Mouse (Mus musculus) left cerebral cortex, postnatal 10 days (tissue): ENCODE data around the gene Ankrd33b. TPM values are rescaled to one million over a fixed set of nuclear protein-coding genes. Genes with fewer than 3 reads are reported as not detected.

Experiments
- DNase-seq, 2 experiments: peaks; one replicate each; pipeline ENCODE4 v3.0.0; 2021 to 2022; ENCODE audit warnings: low spot score in 2 of 2, mixed read lengths in 1 of 2; ENCODE audit errors: extremely low spot score in 1 of 2
- intact Hi-C: fragments of 180-260 bp; cut with DNase I; formaldehyde crosslinking; loops from one replicate; pipeline ENCODE4 v1.15.1; 2025
- total RNA-seq, 2 experiments: library from RNA; stranded (reverse); gene quantifications; 2 replicates each; pipeline ENCODE4 v1.2.3; 2021

Gene Ankrd33b
- total RNA-seq, 2 experiments from 2014 or later = 6.4 to 8.7 TPM

DNA sequence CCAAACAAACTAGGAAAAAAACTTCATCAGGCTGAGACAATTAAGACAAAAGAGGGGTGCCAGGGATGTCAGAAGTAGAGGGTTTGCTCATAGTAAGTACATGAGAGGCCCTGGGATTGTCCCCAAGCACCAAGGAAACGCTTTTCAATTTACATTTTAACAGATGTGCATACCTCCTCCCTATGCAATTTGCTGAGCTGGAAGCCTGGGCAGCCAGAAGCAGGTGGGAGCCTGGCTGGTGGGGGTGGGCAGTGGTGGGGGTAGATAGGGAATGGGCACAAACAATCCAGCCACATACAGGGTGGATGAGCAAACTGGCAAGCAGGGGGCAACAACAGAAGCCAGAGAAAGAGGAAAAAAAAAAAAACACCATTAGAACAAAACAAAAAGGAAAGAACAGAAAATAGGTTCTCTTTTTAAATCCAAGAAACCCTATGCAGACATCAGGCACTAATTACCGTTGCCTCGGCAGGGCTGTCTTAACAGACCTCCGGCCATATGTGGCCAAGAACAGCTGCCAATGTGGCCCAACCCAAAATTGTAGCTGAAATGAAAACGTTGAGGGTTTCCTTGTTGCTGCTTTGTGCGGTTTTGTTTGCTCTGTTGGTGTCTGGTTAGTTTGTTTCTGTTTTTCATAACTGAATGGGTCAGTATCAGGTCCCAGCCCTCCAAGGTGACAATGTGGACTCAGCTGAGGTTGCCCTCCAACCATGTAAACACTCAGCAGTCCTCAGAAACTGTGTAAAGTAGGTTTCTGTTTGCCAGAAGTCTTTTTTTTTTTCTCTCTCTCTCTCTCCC lies 49.2 kb downstream of the Ankrd33b start:
- no peak for DNase-seq
- intact Hi-C loops = no loop called here

DNA sequence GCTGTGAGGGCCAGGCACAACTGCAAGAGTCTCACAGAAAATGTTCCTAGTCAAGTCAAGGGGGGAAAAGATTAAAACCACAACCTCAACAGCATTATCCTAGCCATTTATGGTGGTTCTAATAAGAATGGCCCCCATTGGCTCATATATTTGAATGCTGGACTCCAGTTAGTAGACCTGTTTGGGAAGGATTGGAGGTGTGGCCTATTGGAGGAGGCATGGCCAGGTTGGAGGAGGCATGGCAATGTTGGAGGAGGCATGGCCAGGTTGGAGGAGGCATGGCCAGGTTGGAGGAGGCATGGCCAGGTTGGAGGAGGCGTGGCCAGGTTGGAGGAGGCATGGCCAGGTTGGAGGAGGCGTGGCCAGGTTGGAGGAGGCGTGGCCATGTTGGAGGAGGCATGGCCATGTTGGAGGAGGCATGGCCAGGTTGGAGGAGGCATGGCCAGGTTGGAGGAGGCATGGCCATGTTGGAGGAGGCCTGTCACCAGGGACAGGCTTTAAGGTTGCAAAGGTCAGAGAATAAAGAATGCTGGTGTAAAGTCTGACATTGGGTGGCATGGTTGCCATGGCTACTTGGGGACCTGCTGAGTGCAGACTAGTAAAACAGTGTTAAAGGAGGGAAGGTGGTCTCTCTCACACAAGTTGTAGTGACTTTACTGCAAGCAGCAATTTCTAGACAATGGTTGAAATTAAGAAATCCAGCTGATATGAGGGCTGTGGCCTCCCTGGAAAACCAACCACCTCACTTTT lies 50.3 kb downstream of the Ankrd33b start:
- intact Hi-C loops = no loop called here

DNA sequence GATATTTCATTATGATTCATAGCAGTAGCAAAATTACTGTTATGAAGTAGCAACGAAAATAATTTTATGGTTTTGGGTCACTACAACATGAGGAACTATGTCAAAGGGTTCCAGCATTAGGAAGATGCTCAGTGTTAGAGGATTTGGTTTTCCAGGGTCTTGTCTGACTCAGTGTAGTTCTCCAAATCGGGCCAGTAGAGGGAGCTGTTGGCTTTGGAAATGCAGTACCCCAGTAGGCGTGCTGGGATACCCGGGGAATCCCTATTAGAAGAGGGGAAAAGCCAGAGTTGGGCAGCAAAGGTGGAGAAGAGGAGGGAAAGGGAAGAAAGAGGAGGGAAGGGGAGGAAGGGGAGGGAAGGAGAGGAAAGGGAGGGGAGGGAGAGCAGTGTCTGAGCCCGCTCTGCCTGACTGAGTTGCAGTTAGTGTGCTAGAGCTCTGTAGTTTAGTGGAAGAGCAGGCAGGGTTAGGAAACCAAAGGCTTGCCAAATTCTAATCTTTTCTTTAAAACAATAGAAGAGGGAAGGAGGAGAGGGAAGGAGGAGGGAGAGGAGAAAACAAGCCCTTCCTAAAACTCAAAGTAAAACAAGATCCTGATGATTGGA lies 51.8 kb downstream of the Ankrd33b start:
- DNase-seq = peak; percentile 83 to 84
- intact Hi-C loops = loop anchor here (1.0 to 2.0 kb wide), 2 partner anchors 132 to 271 kb away; no protein-coding TSS in a partner anchor

More for the DNA sequence above, 50.3 kb downstream of the Ankrd33b start:
- no peak for DNase-seq

DNA sequence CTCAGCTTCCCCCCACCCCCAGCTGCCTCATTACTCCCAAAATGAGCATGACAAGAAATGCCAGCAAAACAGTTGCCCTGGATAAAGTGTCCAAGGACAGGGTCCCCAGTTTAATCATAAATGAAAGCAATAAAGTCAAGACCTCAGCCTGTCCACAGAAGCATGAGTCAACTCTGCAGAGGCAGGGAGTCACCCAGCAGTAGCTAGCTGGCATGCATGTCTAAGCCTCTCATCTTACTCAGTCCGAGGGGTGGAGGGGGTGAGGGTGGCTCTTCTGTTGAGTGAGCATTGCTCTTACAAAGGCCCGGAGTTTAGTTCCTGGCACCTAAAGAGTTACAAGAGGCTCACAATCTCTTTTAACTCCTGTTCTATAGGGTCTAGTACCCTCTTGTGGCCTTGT lies 55.5 kb downstream of the Ankrd33b start:
- DNase-seq = no peak
- intact Hi-C loops = no loop called here

DNA sequence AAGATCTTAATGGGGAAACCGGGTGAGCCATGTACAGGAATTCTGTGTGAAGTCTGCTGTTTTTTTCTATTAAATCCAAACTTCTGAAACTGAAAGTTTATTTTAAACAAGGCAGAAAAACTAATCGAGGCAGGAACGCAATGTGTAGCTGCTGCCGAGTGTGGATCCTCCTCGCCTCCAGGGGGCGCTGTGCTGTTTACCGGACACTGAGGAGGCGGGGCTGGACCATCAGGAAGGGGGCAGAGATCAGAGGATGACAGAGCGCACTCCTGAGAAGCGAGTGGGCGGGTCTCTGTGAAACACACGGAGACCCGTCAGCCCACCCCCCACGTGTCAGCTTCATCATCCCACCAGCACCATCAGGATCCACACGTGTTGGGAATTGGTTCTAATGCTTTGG lies 58.0 kb downstream of the Ankrd33b start:
- intact Hi-C loops = no loop called here
- DNase-seq = peak in 1 of 2 experiments; percentile 53

DNA sequence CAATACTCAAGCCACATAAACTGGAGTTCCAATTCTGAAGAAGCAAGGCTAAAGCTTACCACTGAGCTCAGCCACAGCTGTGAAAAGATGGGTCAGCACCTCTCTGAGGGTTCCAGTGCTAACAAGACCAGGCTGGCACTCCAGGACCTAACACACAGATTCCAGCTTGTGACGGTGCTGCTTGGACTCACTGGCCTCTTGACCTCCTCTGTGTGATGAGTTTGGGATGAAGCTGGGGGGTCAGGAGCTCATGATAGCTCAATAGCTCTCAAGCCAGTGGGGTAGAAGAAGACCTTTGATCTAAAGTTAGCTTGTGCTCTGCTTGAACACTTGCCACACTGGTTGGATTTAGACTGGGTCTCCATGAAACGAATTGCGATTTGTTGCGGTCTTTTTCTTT lies 60.8 kb downstream of the Ankrd33b start:
- intact Hi-C loops = no loop called here
- DNase-seq = no peak

DNA sequence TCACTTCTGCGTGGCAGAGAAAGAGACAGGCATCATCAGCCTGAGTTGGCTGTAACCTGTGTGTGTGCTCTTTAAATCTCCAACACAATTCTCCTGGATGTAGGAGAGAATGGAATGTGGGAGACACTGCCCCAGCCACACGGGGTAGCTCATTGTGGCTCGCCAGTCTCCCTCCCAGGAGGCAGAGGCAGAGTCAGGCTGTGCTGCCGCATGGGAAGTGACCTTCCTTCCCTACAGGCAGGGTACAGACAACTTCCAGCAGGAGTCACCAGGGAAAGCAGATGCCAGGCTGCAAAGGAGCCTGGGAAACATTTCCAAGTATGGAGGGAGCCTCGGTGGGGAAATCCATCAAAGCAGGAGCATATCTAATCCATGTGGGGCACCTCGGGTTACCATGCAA lies 62.3 kb downstream of the Ankrd33b start:
- DNase-seq = no peak
- intact Hi-C loops = no loop called here

DNA sequence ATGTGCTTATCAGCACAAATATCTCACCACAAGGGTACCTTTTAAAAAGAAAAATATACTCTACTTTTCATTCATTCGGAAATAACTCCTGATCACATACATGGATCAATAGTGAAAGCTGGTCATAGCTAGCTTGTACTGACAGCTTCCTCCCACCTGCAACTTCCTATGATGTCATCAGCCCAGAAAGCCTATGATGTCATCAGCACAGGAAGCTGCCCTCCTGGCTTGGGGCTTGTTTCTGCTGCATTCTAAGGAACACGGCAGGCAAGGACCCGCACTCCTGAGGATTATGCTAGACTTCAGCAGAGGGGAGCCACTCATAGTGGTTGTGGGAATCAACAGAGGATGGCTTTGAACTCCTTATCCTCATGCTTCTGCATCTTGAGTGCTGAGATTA lies 63.2 kb downstream of the Ankrd33b start:
- intact Hi-C loops = no loop called here
- no peak for DNase-seq

DNA sequence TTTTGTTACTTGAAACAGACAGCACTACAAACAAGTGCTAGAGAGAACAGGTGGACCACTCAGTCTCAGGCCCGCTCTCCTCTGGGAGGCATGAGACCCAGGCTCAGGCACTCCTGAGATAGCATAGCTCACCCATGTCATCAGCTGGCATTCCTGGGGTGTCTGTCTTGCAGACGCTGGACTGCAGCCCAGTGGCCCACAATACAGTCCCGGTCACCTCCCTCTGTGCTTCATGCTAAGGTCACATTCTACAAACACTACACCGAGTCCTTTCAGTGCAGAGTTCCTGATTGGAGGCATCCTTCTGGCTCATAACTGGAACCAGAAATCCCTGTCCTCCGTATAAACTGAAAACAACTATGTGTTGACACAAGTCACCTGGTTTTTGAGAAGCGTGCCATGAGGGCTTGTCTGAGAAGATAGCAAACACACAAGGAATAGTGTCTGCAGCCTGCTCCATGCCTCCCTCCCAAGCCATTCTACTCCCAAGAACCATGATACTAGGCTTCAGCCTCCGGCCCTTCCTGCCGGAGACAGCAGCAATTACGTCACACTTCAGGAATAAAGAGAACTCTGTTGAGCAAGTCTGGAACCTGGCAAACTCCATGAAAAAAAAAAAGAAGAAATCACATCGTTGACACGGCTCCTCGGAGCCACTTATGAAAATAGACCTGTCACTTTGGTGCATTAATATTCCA lies 65.1 kb downstream of the Ankrd33b start:
- intact Hi-C loops = no loop called here
- DNase-seq = no peak

DNA sequence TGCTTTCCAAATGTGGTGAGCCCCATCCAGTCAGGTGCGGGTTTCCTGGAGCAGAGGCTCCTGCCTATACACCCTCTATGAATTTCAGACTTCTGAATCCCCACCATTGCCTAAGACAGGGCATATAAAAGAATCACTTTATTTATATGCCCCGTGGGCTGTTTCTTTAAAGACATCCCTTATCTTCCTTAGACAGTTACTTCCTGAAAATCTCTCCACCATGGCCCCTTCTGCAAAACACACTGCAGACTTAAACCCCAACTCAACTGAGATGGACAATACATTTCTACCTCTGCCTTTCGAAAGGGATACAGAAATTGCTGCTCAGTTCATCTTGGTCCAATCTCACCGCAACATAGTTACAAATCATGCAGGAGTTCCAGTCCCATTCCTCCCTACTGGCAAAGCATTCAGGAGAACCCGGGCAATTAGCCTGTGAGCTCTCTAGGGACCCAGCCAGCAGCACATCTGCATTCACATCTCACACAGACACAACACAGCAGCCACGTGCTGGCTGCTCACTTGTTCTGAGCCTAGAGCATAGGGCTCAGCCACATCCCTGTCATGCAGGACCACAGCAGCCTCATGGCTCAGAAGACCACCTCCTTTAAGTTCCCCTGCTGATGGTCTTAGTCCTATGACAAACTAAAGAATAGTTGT lies 68.1 kb downstream of the Ankrd33b start:
- intact Hi-C loops = no loop called here
- no peak for DNase-seq

DNA sequence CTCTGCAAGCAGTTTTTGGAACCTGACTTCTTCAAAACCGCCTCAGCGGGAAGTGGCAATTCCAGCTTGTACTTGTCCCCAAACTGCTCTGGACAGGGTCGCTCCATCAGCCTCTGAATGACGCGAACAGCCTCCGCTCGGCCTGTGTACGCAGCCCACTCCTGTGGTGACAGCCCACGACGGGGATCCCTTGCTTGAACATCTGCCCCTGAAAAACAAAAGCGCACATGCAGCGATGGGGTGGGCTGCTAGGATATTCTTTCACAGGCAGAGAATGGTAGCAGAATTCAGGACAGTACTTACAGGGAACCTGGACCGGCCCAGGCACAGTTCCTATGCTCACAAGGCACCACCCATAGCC lies 69.8 kb downstream of the Ankrd33b start:
- intact Hi-C loops = no loop called here
- DNase-seq = peak in 1 of 2 experiments; percentile 52

DNA sequence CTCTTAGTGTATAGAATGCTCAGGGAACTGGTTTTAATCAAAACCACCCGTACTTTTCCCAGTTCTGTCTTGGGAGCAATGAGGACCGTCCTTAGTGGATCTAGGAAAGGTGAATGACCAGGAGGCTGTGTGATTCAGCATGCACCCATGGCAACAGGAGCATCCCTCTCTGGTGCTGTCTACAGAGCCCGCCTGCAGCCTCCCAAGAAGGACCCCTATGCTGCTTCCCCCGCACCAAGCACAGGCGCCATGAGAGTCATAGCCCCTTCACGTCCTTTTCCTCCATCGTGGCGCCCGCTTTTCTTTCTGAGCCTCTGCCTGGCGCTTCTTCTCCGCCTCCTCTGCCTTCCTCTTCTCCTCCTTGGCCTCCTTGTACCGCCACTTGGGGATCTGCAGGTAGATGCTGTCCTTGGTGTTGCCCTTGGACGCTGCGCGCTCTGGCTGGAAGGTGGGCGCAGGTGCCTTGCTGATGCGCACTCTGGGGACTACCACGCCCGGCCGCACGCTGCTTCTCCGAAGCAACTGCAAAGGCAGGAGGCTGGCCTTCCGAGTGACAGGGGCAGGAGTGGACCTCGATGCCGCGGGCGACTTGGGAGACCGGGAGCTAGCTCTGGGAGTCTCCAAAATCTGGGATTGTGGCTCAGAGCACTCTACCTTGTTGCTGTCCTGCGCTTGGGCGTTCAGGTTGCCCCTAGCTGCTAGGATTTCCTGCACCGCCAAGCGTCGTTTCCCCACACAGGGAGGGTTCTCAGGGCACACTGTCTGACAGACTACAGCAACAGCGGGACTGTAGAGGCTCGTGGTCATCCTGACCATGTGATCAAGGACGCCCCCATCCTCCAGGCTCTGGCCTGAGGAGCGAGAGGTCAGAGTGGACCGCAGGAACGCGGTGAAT lies 70.4 kb downstream of the Ankrd33b start:
- intact Hi-C loops = no loop called here

DNA sequence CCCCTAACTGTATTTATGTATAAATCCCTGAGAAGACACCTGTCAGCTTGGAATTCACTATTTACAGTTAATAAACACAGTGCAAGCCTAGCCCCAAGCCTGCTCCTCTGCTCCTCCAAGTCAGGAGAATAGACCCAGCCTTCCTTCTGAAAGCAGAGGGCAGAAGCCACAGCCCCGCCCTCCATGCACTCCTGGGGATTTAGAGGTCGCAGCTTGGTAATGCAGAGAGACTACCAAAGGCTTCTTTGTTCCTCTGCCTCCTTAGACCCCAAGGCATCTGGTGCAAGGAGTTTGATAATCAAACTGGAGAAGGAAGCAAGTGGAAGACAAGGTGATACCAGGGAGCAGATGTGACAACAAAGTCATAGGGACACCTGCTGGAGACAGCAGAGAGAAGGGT lies 73.2 kb downstream of the Ankrd33b start:
- intact Hi-C loops = no loop called here
- no peak for DNase-seq

More for the DNA sequence above, 70.4 kb downstream of the Ankrd33b start:
- DNase-seq = no peak

DNA sequence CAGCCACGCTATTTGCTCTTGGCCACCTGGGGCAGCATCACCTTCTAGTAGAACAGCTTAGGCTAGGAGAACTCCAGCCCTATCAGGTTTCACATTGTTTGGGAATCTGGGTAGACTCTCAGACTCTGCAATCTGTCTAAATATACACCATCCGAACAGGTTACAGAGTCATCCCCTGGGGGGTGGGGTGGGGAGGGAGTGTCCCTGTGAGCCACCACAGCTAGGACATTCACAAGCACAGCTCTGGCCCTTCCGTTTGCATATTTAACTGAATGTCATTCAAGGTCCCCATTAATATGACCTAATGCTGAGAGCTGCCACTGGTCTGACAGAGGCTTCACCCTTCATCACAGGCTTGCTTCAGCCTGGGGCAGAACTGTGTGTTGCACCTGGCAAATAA lies 74.9 kb downstream of the Ankrd33b start:
- intact Hi-C loops = no loop called here
- DNase-seq = no peak

DNA sequence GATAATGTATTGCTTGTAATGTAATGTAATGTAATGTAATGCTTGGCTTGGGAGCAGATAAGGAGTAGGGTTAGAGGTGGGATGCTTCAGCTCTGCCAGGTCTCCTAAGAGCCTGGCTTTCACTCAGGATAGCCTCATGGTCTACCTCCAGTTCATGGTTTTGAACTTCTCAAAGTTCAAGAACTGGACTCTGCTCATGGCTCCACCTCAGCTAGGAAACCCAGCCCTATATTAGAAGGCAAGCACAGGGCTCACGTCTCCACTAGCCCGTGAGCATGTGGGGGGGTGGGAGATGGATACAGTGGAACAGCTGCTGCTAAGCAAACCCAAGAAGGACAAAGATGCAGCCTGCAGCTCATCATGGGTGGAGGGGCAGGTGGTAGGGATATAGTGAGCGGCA lies 81.8 kb downstream of the Ankrd33b start:
- intact Hi-C loops = no loop called here
- no peak for DNase-seq

DNA sequence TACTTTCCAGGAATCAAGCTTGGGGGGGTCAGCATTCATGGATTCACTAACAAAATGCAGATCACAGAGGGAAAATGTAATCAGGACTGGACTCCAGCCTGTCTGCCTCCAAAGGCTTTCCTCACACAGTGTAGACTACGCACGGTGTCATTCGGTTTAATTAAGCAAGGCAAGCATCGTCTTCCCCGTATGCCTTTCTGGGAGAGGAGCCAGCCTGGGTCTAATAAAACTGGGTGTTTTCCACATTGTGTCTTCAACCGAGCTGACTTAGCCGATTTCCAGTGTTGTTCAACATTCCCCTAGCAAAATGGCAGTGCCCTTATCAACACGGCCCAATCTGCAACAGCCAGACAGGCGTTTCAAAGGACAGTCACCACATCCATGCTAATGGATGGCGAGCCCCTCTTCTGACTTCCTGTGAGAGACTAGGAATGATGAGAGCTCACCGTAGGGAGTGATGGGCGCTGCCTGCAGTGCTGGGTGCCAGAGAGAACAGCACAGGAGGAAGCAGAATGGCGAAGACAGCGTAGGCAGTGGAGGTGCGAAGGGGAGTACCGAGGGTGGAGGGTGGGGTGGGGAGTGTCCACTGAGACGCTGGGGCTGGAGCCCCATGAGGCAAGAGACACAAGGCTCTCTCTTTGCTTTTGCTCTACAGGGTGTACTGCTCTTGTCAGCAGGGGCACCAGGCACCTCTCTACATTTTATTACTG lies 82.4 kb downstream of the Ankrd33b start:
- intact Hi-C loops = no loop called here
- no peak for DNase-seq

DNA sequence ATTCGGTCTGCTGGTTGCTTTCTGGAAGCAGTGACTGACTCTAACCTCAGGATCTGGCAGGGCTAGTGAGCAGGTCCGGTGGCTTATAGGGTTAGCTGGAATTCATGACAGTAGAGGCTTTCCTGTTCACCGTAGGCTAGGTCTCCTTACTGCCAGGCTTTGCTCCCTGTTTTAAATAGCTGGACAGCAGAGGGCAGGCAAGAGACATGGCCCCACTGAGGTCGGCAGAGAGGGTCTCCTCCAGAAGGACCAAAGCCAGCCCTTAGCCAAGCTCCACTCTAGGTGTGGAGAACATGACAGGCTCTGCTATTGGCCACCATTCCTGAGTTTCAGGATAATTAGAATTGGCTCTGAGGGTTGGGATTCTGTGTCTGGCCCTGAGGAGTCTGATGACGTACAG lies 83.4 kb downstream of the Ankrd33b start:
- DNase-seq = no peak
- intact Hi-C loops = no loop called here
